Mouse (Mus musculus): ENCODE data around the gene Spg7.

DNA sequence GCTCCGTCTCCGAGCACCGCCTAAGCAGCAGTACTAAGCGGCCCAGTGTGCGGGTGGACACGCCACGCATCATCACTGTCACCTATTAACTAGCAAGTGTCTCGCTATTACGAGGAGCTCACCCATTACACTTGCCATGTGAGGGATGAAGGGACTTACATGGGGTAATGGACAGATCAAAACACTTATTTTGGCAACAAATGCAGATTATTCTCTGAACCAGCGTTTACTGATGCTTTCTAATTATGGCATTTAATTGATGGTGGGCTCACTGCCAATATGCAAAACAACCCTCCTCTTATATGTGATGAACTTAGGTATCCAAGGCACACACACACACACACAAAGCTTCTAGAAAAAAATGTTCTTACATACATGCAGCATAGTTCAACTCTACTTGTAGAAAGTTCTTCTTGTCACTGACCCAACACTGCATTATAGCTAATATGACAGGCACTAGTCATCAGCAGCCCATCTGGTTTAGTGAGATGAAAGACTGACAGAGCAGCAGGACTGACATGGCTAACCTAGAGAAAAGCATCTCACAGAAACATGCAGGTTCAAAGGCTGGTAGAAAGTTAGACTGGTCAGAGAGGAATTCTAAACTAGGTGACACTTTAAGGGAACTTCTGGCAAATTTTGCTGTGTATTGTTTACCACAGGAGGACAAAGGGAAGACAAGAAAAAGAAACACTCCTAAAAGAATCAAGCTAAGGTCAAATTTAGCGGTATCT is 23.2 kb upstream of the Spg7 start:
- TF ChIP-seq CTCF (IDR thresholded peaks at IDR 0.05; ENCODE audit: low read depth) (no peak), EP300 (IDR thresholded peaks at IDR 0.05; ENCODE audit: low read depth) (no peak)
